Mouse (Mus musculus) testis, adult 2 months (tissue): ENCODE results near the gene Cdhr1.

Experiments used
- CTCF ChIP-seq: fragments of 200-500 bp; IDR thresholded peaks from 2 replicates; pipeline ENCODE4 v1.5.1; 2012; ENCODE audit warnings: low read depth, mild to moderate bottlenecking, inconsistent platforms, low read length, moderate library complexity; ENCODE audit not compliant: control insufficient read depth, insufficient read depth, insufficient replicate concordance
- POLR2A ChIP-seq: fragments of 200-500 bp; IDR thresholded peaks from 2 replicates; pipeline ENCODE4 v1.6.1; 2012; ENCODE audit warnings: low read depth, mild to moderate bottlenecking, inconsistent platforms, low read length, moderate library complexity; ENCODE audit not compliant: control insufficient read depth

DNA sequence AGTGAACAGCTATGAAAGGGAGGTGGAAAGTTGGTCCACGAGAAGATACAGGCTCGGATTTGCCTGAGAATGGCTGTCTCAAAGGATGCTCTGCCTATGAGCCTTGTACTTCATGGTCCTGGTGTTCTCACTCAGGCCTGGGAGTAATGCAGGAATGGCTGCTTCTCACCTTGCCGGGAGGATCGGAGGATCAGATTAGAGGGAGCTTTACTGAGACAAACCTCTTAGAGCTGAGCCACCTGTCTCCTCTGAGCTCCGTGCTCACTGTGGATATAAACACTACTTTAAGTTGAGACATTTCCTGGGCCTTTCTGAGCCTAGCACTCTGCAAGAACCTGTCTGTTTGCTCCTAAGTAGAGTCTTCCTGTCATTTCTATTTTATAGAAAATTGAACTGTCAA is 3.4 kb upstream of the Cdhr1 start:
- no peak for TF ChIP-seq CTCF
- TF ChIP-seq POLR2A, result no peak
